Mouse (Mus musculus): ENCODE measurements around the gene Zfp941.

The Zfp941 gene

DNA sequence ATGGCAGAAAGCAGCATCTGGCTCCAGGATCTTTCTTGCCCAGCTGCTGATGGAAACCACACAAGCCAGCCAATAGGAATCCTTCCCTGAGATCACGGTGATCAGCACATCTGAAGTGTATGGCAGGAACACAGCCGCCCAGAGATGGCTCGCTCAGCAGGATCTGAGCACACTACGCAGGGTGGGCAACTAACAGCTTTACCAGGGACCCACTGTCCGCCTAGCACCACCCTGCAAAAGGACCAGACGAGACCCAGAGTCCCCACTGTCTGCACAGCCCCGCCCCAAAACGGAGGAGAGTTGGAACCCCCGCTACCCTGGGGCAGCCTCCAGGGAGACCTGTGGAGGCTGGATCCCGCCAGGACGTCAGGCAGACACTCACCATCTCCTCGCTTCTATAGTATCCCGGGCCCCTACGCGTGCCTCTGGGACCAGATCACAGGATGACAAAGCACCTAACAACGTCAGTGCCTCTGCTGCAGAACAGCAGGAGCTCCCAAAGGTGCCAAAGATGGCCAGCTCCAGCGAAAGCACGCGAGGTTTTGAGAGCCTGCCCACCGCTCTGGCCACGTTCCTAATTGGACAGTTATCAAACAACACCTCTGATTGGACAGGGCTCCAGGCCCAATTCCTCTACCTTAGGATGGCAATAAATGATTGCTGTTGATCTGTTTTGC is at the start of gene Zfp941:
Gene Zfp941, minus strand, starts transcription at position 526 of the 677 bp plus-strand sequence.
- peak; percentile 42 for DNase-seq (ENCODE audit: low read depth)

DNA sequence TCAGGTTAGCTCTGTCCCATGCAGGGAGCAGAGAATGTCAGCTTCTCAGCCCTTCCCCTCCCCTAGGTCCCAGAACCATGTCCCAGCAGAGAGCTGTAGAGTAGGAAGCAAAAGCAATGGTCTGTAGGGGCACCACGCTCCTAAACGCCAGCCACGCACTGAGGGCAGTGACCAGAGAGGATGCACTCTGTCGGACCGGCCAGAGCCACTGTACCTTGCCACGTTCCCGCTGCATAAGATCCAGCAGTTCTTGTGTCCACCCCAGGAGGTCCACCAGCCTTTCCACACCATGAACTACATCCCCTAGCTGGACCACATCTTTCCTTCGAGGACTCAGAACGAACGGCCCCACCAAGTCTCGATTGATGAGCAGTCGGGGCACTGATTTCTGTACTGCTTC is 42.8 kb upstream of the Zfp941 start:
- DNase-seq (ENCODE audit: low read depth): no peak

DNA sequence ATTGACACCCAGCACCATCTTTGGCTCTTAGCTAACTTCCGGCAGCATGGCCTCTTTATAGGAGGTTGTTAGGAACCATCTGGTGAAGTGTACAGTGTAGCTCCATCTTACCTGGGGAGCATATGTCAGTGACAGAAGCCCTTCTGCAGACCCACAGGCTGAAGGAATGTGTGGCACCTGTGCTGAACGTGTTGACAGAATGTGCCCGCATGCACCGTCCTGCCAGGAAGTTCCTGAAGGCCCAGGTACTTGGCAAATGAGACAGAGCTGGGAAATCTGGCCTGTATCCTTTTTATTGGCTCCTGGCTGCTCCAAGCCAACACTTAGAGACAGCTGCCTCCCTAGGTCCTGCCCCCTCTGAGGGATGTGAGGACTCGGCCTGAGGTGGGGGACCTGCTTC is 38.8 kb upstream of the Zfp941 start:
- DNase-seq (ENCODE audit: low read depth): no peak

DNA sequence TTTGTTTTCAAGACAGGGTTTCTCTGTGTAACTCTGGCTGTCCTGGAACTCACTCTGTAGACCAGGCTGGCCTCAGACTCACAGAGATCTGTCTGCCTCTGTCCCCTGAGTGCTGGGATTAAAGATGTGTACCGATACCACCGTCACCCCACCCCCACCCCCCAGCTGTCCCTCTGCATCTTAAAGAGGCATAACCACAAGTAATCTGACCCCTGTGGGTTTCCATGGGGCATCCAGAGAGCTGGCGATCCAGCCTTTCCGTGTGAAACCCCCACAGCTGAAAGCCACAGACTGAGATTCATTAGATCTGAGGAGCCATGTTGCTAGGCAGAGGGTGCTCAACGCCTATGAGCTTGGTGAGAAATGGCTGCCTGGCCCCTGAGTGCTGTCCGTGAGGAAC is 38.0 kb upstream of the Zfp941 start:
- no peak for DNase-seq (ENCODE audit: low read depth)

DNA sequence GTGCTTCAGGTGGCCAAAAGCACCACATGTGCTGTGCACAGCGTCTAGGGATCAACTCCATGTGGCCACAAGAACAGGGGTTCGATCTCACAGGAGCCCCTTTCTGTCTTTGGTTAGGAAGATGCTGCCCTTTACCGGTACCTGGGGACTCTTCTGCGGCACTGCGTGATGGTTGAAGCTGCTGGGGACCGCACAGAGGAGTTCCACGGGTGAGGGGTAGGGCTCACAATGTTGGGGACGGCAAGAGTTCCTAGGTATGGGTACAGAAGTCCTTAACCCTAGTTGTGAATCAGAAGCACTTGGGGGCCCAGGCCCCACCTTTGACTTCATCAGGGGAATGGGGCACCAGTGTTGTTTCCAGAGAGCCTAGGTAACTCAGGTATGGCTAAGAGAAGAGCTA is 36.8 kb upstream of the Zfp941 start:
- DNase-seq (ENCODE audit: low read depth): no peak

DNA sequence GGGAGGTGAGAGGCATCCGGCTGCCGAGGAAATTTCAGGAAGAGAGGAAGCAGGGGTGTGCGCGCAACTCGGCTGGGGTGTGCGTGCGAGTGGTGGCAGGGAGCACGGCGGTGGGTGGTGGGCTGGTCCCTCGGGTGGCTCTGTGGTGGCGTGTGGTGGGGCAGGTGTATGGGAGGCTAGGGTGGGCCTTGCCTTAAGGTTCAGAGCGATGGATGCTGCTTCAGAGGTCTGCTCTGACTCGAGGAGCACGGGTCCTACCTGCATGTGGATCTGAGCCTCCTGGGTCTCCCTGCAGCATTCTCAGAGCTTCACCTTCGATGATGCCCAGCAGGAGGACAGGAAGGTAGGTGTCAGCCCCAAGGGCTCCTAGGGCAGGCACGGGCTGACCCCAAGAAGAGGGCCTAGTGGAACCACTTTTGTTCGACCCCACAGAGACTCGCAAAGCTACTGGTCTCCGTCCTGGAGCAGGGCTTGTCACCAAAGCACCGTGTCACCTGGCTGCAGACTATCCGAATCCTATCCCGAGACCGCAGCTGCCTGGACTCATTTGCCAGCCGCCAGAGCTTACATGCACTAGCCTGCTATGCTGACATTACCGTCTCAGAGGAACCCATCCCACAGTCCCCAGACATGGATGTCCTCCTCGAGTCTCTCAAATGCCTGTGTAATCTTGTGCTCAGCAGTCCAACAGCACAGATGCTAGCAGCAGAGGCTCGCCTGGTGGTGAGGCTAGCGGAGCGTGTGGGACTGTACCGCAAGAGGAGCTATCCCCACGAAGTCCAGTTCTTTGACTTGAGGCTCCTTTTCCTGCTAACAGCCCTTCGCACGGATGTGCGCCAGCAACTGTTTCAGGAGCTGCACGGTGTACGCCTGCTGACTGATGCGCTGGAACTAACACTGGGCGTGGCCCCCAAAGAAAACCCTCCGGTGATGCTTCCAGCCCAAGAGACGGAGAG is 35.9 kb upstream of the Zfp941 start, which contains the start of gene Bet1l:
Gene Bet1l, minus strand, starts transcription at position 28 of the 956 bp plus-strand sequence.
- no peak for DNase-seq (ENCODE audit: low read depth)

DNA sequence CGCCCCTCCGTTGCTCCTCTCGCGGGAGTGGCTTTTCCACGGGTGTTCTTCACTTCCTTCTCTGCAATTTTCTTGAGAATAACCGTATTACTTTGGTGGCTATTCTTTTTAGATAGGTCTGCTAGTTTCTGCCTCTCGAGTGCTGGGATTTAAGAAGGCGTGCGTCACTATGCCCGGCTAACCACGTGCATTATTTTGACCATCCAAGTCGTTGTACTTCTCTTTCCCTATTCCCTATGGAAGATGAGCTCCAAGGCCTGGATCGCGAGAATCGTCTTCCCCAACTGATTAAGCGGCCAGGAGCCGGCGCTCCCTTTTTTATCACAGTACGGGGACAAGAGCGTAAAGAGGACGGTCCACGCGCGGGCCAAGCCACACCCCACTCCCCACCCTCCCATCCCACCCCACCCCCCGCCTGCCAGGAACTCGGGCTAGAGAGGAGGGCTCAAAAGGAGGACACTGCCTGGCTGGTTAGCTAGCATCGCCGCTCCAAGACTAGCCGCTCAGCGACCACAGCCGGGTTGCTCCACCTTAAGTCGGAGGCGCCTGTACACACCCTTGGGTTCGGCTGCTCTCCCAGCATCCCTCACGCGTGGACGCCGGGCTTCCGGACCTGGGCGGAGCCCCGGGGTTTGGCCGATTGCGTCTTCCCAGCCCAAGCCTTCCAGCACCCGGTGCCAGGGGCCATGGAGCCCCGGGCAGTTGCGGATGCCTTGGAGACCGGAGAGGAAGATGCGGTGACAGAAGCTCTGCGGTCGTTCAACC is 35.0 kb upstream of the Zfp941 start, which contains the start of gene Ric8a:
Gene Ric8a, plus strand, starts transcription at position 173 of the 765 bp plus-strand sequence.
- peak; percentile 78 for DNase-seq (ENCODE audit: low read depth)

DNA sequence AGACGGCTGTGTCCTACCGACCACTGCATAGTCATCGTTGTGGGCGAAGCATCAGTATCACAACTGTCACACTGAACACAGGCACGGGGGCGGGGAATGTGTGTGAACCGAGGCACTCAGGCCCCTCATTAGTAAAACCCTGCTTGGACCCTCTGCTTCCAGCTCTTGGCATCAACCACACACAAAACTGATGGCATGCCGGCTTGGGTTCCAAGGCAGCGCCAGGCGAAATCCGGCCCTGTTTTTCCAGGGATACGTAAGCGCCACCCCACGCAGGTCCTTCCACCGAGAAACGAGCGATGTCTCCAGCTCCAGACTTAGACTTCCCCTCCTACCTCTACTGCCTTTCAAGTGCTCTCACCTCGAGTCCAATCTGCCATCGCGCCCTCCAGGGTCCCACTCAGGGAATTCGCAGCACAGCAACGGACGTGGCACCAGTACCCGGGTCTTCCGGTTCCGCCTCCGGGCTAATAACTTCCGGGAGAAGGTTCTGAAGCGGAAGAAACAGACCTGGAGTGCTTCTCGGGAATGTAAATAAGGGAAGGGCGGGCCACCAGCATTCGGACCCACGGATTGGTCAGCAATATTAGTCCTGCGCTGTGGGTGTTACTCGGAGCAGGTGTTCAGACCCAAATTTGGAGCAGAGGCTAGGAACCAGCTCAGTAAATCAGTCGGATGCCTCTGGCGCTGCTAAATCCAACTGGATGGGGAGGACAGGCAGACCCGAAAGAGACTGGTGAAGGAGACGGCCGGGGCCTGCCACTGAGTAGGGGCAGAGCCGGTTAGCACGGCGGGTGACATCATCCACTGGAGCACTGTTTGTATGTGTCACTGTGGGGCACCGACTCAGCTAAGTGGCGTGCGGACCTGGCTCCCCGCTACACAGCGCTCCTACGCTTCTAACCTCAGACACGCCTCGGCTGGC is 34.1 kb upstream of the Zfp941 start, which contains the start of gene Gm45785:
Gene Gm45785, minus strand, starts transcription at position 472 of the 925 bp plus-strand sequence.
- DNase-seq (ENCODE audit: low read depth): peak; percentile 85

DNA sequence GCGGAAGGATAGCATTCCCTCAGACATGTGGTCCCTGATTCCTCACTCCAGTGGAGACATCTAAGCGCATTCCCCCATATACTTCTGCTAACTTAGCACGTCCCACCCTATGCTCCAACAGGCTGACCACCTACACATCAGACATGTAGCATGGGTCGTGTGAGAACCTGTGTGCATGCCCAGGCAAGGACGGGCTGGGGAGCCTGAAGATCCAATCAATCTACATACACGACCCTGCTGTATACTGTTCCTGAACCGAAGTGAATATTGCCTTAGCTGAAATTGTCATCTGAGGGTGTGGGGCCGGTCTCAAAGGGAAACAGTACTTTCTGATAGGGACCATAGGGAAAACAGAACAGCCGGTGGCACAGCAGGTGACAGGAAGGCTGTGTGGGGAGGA is 33.2 kb upstream of the Zfp941 start:
- DNase-seq (ENCODE audit: low read depth): no peak

DNA sequence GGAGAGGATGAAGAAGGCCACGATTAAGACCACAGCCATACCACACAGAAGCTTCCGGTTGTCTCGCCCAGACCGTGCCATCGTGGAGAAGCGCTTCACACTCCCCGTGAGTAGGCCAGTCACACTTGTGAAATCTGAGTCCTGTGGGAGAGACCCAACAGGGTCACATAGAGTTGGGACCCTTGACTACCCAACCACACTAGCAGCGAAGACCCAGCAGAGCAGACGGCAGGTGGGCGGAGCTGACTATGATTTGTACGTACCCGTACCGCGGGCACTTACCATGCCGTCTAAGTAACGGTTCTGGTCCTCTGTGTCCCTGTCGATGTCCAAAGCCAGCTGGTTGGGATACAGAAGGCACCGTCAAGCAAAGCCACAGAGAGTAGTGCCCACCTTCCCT is 32.5 kb upstream of the Zfp941 start:
- no peak for DNase-seq (ENCODE audit: low read depth)

DNA sequence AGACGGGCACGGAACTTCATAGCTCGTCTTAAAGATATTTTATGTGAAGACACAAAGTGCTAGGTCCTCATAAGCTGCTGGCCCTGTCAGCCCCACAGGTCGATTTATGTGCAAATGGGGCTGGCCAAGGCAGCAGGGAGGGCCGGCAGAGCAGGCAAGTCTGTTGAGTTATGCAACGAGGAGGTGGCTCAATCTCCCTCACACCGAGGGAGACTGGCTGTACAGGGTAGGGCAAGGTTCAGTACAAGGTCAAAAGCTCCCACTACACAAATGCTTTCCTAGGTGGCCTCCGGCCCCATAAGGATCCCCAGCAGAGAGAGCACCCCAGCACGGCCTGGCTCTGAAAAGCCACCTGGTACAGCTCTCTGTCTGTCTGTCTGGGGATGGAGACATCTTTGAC is 31.4 kb upstream of the Zfp941 start:
- no peak for DNase-seq (ENCODE audit: low read depth)

DNA sequence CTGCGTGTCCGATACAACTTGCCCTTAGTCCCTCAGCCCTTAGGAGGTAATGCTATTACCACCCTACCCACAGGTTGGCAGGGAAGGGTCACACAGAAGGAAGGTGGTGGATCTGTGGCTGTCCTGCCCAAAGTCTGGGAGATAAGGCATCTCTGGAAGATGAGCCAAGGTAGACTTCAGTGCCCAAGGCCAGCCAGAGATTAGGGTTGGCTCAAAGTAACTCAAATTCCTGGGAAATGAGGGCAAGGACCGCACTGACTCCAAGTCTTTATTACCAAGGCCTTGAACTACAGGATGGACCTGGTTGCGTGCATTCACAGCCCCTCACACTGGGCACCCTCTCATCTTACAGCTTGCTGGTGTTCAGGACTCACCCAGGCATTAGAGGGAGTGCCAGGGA is 29.9 kb upstream of the Zfp941 start:
- no peak for DNase-seq (ENCODE audit: low read depth)

DNA sequence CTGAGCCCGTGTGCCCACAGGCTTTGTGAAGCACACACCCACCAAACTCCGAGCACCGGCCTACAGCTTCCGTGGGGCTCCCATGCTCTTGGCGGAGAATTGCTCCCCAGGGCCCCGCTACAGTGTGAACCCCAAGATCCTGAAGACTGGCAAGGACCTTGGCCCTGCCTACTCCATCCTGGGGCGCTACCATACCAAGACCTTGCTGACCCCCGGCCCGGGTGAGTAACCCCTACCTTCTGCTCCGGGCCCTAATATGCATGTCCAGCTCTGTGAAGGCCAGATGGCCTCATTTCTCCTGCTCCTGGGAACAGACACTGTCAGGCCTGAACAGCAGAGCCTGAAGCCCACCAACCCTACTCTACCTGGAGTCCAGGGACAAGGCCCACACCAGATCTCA is 26.6 kb upstream of the Zfp941 start:
- no peak for DNase-seq (ENCODE audit: low read depth)

DNA sequence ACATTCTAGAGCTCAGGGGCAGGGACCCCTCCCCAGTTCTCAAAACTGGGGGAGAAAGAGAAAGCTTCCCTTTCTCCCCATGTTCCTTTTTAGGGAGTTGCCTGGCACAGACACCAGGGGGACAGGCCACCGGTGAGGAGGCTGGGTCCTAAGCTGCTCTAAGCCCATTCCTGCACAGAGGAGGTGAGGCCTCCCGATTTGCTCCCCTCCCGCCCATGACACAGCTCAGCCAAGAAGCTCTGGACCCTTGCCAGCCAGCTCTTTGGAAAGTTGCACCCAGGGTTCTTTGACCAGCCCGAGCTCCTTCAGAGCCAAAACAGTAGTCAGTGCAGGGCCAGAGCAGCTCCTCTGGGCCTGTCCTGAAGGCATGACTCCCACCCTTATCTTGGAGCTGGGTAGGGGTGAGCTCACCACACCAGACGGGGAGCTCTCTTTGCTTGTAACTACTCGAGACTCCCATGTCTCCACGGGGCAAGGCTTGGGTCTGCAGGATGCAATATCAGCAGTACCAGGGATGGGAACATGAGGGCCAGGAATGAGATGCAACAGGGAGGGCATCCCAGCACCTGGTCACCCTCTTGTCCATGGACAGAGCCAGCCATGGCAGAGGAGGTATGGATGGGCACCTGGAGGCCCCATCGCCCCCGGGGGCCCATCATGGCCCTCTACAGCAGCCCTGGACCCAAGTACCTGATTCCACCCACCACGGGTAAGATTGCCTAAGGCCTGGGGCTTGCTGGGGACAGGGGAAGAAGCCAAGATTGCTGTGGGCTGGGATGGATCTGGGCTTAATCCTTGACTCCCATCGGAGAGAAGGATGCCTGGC is 26.0 kb upstream of the Zfp941 start, which contains the start of gene Odf3:
Gene Odf3, plus strand, starts transcription at position 51 of the 826 bp plus-strand sequence.
- DNase-seq (ENCODE audit: low read depth): no peak

DNA sequence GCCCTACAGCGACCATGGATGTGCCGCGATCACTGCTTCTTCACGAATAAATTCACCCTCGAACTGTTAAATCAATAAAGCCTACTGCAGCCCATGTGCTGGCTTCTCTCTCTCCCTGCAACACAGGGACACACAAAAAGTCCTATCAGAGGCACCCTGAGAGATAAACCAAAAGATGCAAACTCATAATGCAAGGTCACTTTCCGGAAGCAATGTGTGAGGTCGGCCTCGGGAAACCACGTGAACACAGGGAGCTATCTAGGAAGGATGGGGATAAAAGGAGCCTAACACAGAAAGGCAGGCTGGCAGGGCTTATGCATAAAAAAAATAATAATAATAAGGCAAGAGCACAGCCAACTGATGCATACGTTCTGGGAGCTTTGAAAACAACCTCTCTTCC is 24.7 kb upstream of the Zfp941 start:
- DNase-seq (ENCODE audit: low read depth): no peak

DNA sequence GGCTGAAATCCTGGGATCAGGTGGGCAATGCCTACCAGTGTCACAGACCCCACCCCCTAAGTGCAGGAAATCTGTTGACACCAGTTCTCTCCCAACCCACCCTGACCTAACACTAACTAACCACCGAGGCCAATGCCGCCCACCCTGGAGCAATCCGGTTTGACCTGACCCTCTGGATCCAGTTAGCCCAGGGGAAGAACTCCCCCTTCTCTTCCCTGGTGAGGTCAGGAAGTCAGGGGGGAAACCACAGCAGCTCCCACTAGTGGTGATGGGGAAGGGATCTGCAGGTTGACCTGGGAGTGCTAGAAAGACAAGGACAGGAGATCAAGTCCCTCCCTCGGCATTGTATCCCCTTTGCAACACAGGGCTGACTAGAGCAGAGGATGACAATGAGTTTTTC is 23.7 kb upstream of the Zfp941 start:
- DNase-seq (ENCODE audit: low read depth): no peak

DNA sequence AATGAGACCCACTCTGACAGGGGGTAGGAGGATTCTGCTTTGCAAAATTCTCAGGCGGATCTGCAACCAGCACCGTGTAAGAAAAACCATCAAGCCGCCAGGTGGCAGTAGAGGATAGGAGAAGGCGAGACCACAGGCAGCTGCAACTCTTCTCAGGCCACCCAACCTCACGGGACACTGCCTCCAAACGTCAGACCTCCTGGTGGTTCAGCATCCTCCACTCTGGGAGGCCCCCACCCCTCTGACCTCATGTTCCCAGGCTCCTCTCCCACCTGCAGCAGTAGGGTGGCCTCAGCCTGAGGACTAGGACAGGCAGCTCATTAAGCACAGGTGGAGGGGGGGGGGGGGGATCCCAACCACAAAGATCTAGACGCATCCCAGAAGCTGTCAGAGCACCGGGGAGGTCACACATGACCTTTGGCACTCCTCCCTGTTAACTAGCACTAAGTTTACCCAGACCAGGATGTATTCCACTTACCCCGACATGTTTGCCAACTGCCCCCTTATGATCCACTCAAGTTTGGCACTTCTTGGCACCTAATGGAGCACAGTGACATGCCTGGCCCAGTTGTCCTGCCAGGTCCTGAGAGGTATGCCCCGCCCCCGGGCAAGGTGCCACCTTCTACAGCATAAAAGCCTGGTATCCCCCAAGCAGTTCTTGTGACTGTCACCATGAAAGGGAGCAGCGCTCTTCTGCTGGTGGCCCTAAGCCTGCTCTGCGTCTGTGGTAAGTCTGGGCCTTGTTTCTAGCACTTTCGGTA is 23.1 kb upstream of the Zfp941 start, which contains the start of gene Scgb1c1:
Gene Scgb1c1, plus strand, starts transcription at position 643 of the 761 bp plus-strand sequence.
- DNase-seq (ENCODE audit: low read depth): peak; percentile 81

DNA sequence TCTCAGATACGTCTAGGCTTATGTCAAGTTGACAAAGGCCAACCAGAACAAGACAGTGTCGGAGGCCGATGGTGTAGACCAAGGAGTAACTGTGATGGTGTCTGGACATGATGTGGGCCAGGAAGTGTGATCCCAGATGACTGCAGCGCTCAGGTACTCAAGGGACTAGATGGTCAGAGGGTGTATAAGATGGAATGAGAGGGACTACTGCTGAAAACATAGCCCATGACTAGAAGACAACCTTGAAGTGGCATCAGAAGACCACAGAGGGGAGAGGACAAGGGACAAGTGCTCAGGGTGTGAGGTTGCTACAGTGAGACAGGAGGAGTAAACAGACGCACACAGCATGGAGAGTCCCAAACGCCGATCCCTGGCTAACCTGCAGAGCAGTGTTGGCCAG is 21.8 kb upstream of the Zfp941 start:
- no peak for DNase-seq (ENCODE audit: low read depth)

All from c-Kit-positive CD71-positive TER-119-negative erythroid progenitor cells, embryonic 14.5 days (primary cell).